ENCODE assay signal across 9 mouse cellular contexts in the genomic region with DNA sequence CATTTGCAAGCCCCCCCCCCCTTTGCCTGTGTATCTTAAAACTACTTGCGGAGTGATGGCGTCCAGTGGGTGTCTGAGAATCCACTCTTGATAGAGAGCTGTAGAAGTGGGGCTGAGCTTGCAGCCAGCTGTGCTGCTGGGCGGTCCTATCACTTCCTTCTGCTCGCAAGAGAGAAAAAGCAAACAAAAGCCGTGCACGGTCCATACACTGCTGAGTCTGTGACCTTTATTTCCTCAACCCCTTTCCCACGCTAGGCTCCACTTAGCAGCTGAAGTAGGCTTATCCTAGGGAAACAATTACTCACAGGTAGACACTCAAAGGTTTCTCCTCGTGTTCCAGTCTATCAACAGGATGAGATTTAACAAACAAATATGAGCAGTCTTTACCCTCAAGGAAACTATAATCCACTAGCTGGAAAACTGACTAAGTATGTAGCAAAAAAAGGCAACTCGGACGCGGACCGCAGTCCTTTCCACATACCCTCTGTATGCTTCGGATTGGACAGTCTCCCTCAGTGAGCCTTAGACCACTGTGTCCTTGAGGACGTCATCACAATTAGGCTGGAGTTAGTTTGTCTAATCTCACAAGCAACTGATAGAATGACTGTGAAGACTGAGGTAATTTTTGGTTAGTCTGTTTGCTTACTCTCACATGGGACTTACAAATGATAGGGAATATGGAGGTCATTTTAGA.
A peak's percentile ranks its signal among the peaks of the same experiment; 100 is the strongest.
DNase-seq lines count a peak whose midpoint lies in the region; ATAC-seq and TF ChIP-seq lines count a peak whose summit lies in the region.
"Had no signal": no experiment of that assay in that cellular context is flagged by ENCODE, and none has a peak within 500 bp of the region (broad histone marks: within the 10 kb centered on the region; RNA-seq: fewer than 3 reads in every experiment).

No protein-coding gene starts in this region.

- no peaks in the 10 kb centered on the region for H3K27me3 ChIP-seq in heart, embryonic 10.5 days (ENCODE audit: insufficient read depth, poor library complexity, severe bottlenecking)
- no peaks in the 10 kb centered on the region for H3K27me3 ChIP-seq in kidney, embryonic 14.5 days (ENCODE audit: control insufficient read depth, insufficient read depth, low read length)
- no peaks in the 10 kb centered on the region for H3K27me3 ChIP-seq in stomach, postnatal 0 days (ENCODE audit: control insufficient read depth, insufficient read depth, low read length)
- H3K27me3 ChIP-seq: CH12.LX had no signal

- no peak for TF ChIP-seq EP300 in stomach, postnatal 0 days (optimal IDR thresholded peaks at IDR 0.05)

- ATAC-seq in kidney, embryonic 14.5 days (ENCODE audit: low FRiP score, low TSS enrichment), result peak; percentile 85; the same call in 1 of the 2 replicates
- peak; percentile 98 for ATAC-seq in stomach, postnatal 0 days (ENCODE audit: low FRiP score, low TSS enrichment)
- no peak; the same call in 1 of the 2 replicates for ATAC-seq in erythroid progenitor cell, adult 5-6 weeks (replicated peaks; ENCODE audit: low FRiP score, poor library complexity, severe bottlenecking)

- no peak overlapping the region for H3K9ac ChIP-seq in kidney, embryonic 14.5 days (ENCODE audit: low read depth, low read length)
- no peak overlapping the region for H3K9ac ChIP-seq in stomach, postnatal 0 days (ENCODE audit: low read length)

- peaks cover 8% of the 10 kb centered on the region for H3K4me1 ChIP-seq in heart, embryonic 10.5 days
- no peaks in the 10 kb centered on the region for H3K4me1 ChIP-seq in kidney, embryonic 14.5 days (ENCODE audit: control insufficient read depth, insufficient read depth, low read length)
- H3K4me1 ChIP-seq in stomach, postnatal 0 days (replicated peaks; ENCODE audit: control insufficient read depth, insufficient read depth), result no peaks in the 10 kb centered on the region

- peak; percentile 8 for DNase-seq in kidney, adult 11 months
- no peak for DNase-seq in kidney, adult 8-10 months
- no peak for DNase-seq in heart, embryonic 10.5 days (ENCODE audit: low spot score)
- peak; percentile 52 for DNase-seq in lung, postnatal 14 days
- peak; percentile 59 for DNase-seq in stomach, postnatal 0 days (ENCODE audit: low spot score)
- DNase-seq in adrenal gland, postnatal 25 days, result no peak

- no peaks in the 10 kb centered on the region for H3K36me3 ChIP-seq in heart, embryonic 10.5 days
- H3K36me3 ChIP-seq in kidney, embryonic 14.5 days (ENCODE audit: control insufficient read depth, insufficient read depth, low read length), result no peaks in the 10 kb centered on the region
- H3K36me3 ChIP-seq in stomach, postnatal 0 days (ENCODE audit: control insufficient read depth, insufficient read depth, low read length), result no peaks in the 10 kb centered on the region

- TF ChIP-seq CTCF in stomach, postnatal 0 days (IDR thresholded peaks at IDR 0.05; ENCODE audit: low read depth), result no peak

- H3K27ac ChIP-seq in heart, embryonic 10.5 days, result peak overlapping the region; percentile 69
- H3K27ac ChIP-seq in kidney, embryonic 14.5 days (ENCODE audit: low read depth, low read length), result peak overlapping the region; percentile 68; the same call in 1 of the 2 replicates
- H3K27ac ChIP-seq in stomach, postnatal 0 days (replicated peaks), result peak overlapping the region; percentile 65

- WGBS in heart, embryonic 10.5 days, result 41% methylated on average over 14 of the region's 14 CpGs
- 51% methylated on average over 14 of the region's 14 CpGs for WGBS in kidney, embryonic 14.5 days
- WGBS in stomach, postnatal 0 days, result 17% methylated on average over 14 of the region's 14 CpGs

- no peaks in the 10 kb centered on the region for H3K9me3 ChIP-seq in heart, embryonic 10.5 days
- no peaks in the 10 kb centered on the region for H3K9me3 ChIP-seq in kidney, embryonic 14.5 days (ENCODE audit: control insufficient read depth, low read length)
- no peaks in the 10 kb centered on the region for H3K9me3 ChIP-seq in stomach, postnatal 0 days (ENCODE audit: control insufficient read depth, low read length)

- peak overlapping the region; percentile 22; the same call in 1 of the 2 replicates for H3K4me3 ChIP-seq in heart, embryonic 10.5 days
- H3K4me3 ChIP-seq in kidney, embryonic 14.5 days (ENCODE audit: low read length), result no peak overlapping the region
- peak overlapping the region; percentile 20; the same call in 1 of the 2 replicates for H3K4me3 ChIP-seq in stomach, postnatal 0 days (ENCODE audit: low read depth, low read length)

- H3K4me2 ChIP-seq in kidney, embryonic 14.5 days (replicated peaks; ENCODE audit: low read depth, low read length), result no peak overlapping the region; the same call in 1 of the 2 replicates
- peak overlapping the region; percentile 55 for H3K4me2 ChIP-seq in stomach, postnatal 0 days (replicated peaks; ENCODE audit: low read depth)

Comparison
In these comparisons a context has a peak if more than half of its experiments do, and no peak if none do; other contexts are left out.
1. DNase-seq: peak in kidney, adult 11 months (single experiment), lung, postnatal 14 days (single experiment) and stomach, postnatal 0 days (single experiment); none in kidney, adult 8-10 months (0 of 2), heart, embryonic 10.5 days (single experiment) and adrenal gland, postnatal 25 days (single experiment).
2. Peak in every context shown above with its lines, with median percentiles within 50 percentile points of each other: H3K27ac ChIP-seq.